Mouse (Mus musculus) heart, postnatal 14 days (tissue): ENCODE measurements around the gene Olfr1234. TPM values are rescaled to one million over a fixed set of nuclear protein-coding genes. Genes with fewer than 3 reads are reported as not detected.

Experiments used
- DNase-seq, 2 experiments: peaks; one replicate each; pipeline ENCODE4 v3.0.0; 2021 to 2022
- intact Hi-C: fragments of 180-260 bp; cut with DNase I; formaldehyde crosslinking; loops from one replicate; pipeline ENCODE4 v1.15.1; 2025
- long read RNA-seq, 2 experiments: library from polyadenylated mRNA; stranded (forward); transcript quantifications; one replicate each; pipeline ENCODE4 v2.0.0; 2021
- total RNA-seq, 2 experiments: library from RNA; stranded (reverse); gene quantifications; 2 replicates each; pipeline ENCODE4 v1.2.3; 2021

Gene Olfr1234
- not detected for total RNA-seq
- long read RNA-seq, experiment 1, result 0 reads
- long read RNA-seq, experiment 2, result 0 reads

DNA sequence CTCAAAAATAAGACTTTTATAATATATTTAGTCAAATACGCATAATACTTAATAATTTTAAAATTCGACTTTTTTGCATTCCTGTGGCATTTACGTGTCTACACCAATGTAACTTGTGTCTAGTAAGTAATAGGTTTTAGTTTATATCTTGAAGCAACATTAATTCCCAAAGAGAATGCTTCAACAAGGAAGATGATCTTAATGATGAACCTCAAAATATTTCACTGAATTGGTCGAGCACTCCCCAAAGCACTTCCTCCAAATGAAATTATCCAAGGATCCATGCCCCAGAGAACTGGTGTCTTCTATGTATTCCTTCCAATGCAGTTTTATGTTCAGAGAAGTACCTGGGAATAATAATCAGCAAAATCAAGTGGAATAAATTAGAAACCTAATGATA lies at the start of gene Olfr1234:
Gene Olfr1234 (minus strand): TSS at position 101 of the 400 bp plus-strand sequence.
- DNase-seq, result no peak
- intact Hi-C loops, result no loop called here

DNA sequence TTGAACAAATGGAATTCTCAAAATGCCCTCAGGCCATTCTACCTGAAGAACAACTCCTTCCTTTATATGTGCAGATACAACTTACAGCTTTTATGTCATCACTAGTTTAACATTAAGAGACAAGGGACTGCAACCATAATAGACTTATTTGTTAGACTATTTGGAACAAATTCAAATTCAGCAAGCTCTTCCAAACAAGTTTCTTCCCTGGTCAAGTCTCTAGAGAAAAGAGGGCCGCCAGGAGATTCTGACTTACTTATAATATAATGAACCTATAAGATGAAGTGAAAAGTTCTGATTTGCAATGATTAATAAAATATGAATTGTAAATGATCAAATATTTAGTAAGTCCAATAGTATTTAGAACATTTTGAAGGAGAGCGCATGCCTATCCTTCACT lies 44.9 kb upstream of the Olfr1234 start, which contains the start of gene Olfr1238:
Gene Olfr1238 (minus strand): TSS at position 101 of the 400 bp plus-strand sequence.
- intact Hi-C loops, result no loop called here
- DNase-seq, result no peak

GRCm38 (mm10) chr2:89400882-89401281 lies 36.2 kb upstream of the Olfr1234 start:
- intact Hi-C loops, result no loop called here
- no peak for DNase-seq

DNA sequence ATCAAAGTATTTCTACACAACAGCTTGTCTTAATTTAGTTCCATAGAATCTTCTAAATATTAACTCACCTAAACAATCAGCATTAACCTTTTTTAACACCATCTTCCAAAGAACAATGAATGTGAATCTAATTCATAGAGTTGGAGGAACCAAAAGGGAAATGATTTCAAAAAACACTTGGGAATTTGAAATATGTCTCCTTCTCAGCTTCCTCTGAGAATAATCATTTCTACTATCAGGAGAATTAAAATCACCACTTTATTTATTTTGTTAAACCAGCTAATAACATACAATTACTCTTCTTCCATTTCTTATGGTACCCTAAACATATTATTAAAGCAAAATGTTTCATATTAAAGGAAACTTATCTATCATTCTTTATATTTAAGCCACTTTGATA lies 22.4 kb downstream of the Olfr1234 start, which contains the start of gene Olfr1233:
Gene Olfr1233 (minus strand): TSS at position 101 of the 400 bp plus-strand sequence.
- intact Hi-C loops, result no loop called here
- DNase-seq, result no peak

- intact Hi-C loops, result no loop called here
- no peak for DNase-seq
Measured at GRCm38 (mm10) chr2:89329575-89329974, 35.1 kb downstream of the Olfr1234 start, which contains the start of gene Olfr1232. Gene Olfr1232, minus strand, starts transcription at chr2:89329675.

Other genes starting within 250 kb of the Olfr1234 start
- not detected for gene Olfr1221, start 247.6 kb downstream of the Olfr1234 start, total RNA-seq
- not detected for gene Olfr1222, start 231.8 kb downstream of the Olfr1234 start, total RNA-seq
- not detected for gene Olfr1223, start 213.3 kb downstream of the Olfr1234 start, total RNA-seq
- not detected for gene Olfr1224-ps1, start 200.8 kb downstream of the Olfr1234 start, total RNA-seq
- gene Olfr1225, start 190.2 kb downstream of the Olfr1234 start, total RNA-seq, result not detected
- gene Olfr1226, start 164.8 kb downstream of the Olfr1234 start, total RNA-seq, result not detected
- gene Olfr1228, start 110.8 kb downstream of the Olfr1234 start, total RNA-seq, result not detected
- gene Olfr1229, start 76.9 kb downstream of the Olfr1234 start, total RNA-seq, result not detected
- not detected for gene Olfr1230, start 67.6 kb downstream of the Olfr1234 start, total RNA-seq
- not detected for gene Olfr1231, start 57.8 kb downstream of the Olfr1234 start, total RNA-seq
- not detected for gene Olfr1232, start 35.2 kb downstream of the Olfr1234 start, total RNA-seq
- gene Olfr1233, start 22.5 kb downstream of the Olfr1234 start, total RNA-seq, result not detected
- gene Olfr1238, start 44.8 kb upstream of the Olfr1234 start, total RNA-seq, result not detected
- not detected for gene Olfr1239, start 55.5 kb upstream of the Olfr1234 start, total RNA-seq
- not detected for gene Olfr1240, start 78.1 kb upstream of the Olfr1234 start, total RNA-seq
- gene Olfr1241, start 122.3 kb upstream of the Olfr1234 start, total RNA-seq, result not detected
- not detected for gene Olfr1242, start 133.5 kb upstream of the Olfr1234 start, total RNA-seq
- not detected for gene Olfr1243, start 166.6 kb upstream of the Olfr1234 start, total RNA-seq
- not detected for gene Olfr1245, start 213.6 kb upstream of the Olfr1234 start, total RNA-seq
- not detected for gene Olfr1246, start 228.3 kb upstream of the Olfr1234 start, total RNA-seq
- gene Olfr1247, start 249.3 kb upstream of the Olfr1234 start, total RNA-seq, result not detected